Mouse (Mus musculus) natural killer cell, adult 2 months (primary cell): Measurements from ENCODE around the gene Pdia6.

Experiments
- DNase-seq, 2 experiments: peaks; one replicate each; pipeline ENCODE4 v3.0.0; 2022; ENCODE audit warnings: low spot score in 2 of 2

The Pdia6 gene

GRCm38 (mm10) chr12:17264826-17265225, 1.5 kb upstream of the Pdia6 start:
- no peak for DNase-seq

GRCm38 (mm10) chr12:17266673-17266990, 287 bp downstream of the Pdia6 start:
- DNase-seq = no peak

GRCm38 (mm10) chr12:17267316-17267715, 971 bp downstream of the Pdia6 start:
- DNase-seq = no peak

- peak; percentile 28 to 62 for DNase-seq
Observed at GRCm38 (mm10) chr12:17271272-17271671, 4.9 kb downstream of the Pdia6 start.

GRCm38 (mm10) chr12:17273841-17274240, 7.5 kb downstream of the Pdia6 start:
- DNase-seq = no peak

GRCm38 (mm10) chr12:17288496-17288895, 22.2 kb downstream of the Pdia6 start:
- DNase-seq = no peak

- DNase-seq = no peak
Observed at GRCm38 (mm10) chr12:17289060-17289459, 22.7 kb downstream of the Pdia6 start.

- DNase-seq = no peak
Observed at GRCm38 (mm10) chr12:17289913-17290312, 23.6 kb downstream of the Pdia6 start.

- DNase-seq = no peak
Observed at GRCm38 (mm10) chr12:17290569-17290968, 24.2 kb downstream of the Pdia6 start.

- DNase-seq = no peak
Observed at GRCm38 (mm10) chr12:17296899-17297298, 30.6 kb downstream of the Pdia6 start.

GRCm38 (mm10) chr12:17299902-17300301, 33.6 kb downstream of the Pdia6 start:
- DNase-seq = no peak

GRCm38 (mm10) chr12:17305445-17305844, 39.1 kb downstream of the Pdia6 start:
- DNase-seq = no peak

GRCm38 (mm10) chr12:17308246-17308645, 41.9 kb downstream of the Pdia6 start:
- no peak for DNase-seq

- no peak for DNase-seq
Observed at GRCm38 (mm10) chr12:17310852-17311839, 44.8 kb downstream of the Pdia6 start.

- no peak for DNase-seq
Observed at GRCm38 (mm10) chr12:17316096-17316495, 49.8 kb downstream of the Pdia6 start.

GRCm38 (mm10) chr12:17317970-17318369, 51.6 kb downstream of the Pdia6 start:
- no peak for DNase-seq

GRCm38 (mm10) chr12:17318453-17318852, 52.1 kb downstream of the Pdia6 start:
- no peak for DNase-seq

- DNase-seq = no peak
Observed at GRCm38 (mm10) chr12:17324549-17325470, 58.5 kb downstream of the Pdia6 start.

- DNase-seq = no peak
Observed at GRCm38 (mm10) chr12:17329259-17329658, 62.9 kb downstream of the Pdia6 start, which contains the start of gene Atp6v1c2. TSS of gene Atp6v1c2 (minus strand) at chr12:17329359.

- no peak for DNase-seq
Observed at GRCm38 (mm10) chr12:17333459-17333858, 67.1 kb downstream of the Pdia6 start.
